Mouse (Mus musculus) forebrain, embryonic 15.5 days (tissue): ENCODE results near the gene Vmn1r19. TPM values are rescaled to one million over a fixed set of nuclear protein-coding genes. Genes with fewer than 3 reads are reported as not detected.
"Not testable (repeated sequence)": the region's sequence is repeated elsewhere in the genome, so short reads cannot be mapped to it uniquely, and the experiment has no call there.

Experiments
- ATAC-seq: fragments of 200-750 bp; cut with Nextera tagmentation; replicated peaks from 2 replicates; pipeline ENCODE4 v1.8.0; 2017; ENCODE audit warnings: mild to moderate bottlenecking, moderate TSS enrichment, moderate library complexity
- H3K27ac ChIP-seq: fragments of 300-500 bp; sonication (generic); replicated peaks from 2 replicates; pipeline ENCODE4 v1.5.1; 2015; ENCODE audit warnings: mild to moderate bottlenecking, inconsistent platforms
- H3K27me3 ChIP-seq: fragments of 300-500 bp; sonication (generic); 2 replicates; pipeline ENCODE4 v1.6.1; 2015; ENCODE audit warnings: inconsistent platforms
- H3K36me3 ChIP-seq: fragments of 300-500 bp; sonication (generic); 2 replicates; pipeline ENCODE4 v1.6.1; 2015; ENCODE audit warnings: mild to moderate bottlenecking, inconsistent platforms
- H3K4me1 ChIP-seq: fragments of 300-500 bp; sonication (generic); 2 replicates; pipeline ENCODE4 v1.6.1; 2015; ENCODE audit warnings: inconsistent platforms
- H3K4me2 ChIP-seq: fragments of 300-500 bp; sonication (generic); replicated peaks from 2 replicates; pipeline ENCODE4 v1.6.1; 2015; ENCODE audit warnings: mild to moderate bottlenecking, inconsistent platforms
- H3K4me3 ChIP-seq: fragments of 300-500 bp; sonication (generic); 2 replicates; pipeline ENCODE4 v1.5.1; 2015; ENCODE audit warnings: mild to moderate bottlenecking, inconsistent platforms
- H3K9ac ChIP-seq: fragments of 300-500 bp; sonication (generic); replicated peaks from 2 replicates; pipeline ENCODE4 v1.6.1; 2015; ENCODE audit warnings: mild to moderate bottlenecking, inconsistent platforms
- H3K9me3 ChIP-seq: fragments of 300-500 bp; sonication (generic); 2 replicates; pipeline ENCODE4 v1.6.1; 2016; ENCODE audit warnings: inconsistent platforms
- WGBS: fragments of 180-500 bp; shearing (Covaris S2); methylation state at CpG from one replicate; pipeline ENCODE4 v1.1.7; 2015; ENCODE audit warnings: mixed read lengths; 5-methylcytosine and 5-hydroxymethylcytosine counted together
- polyA plus RNA-seq: library from polyadenylated mRNA; unstranded; fragments of >200 nt; fragmentation: Nextera tagmentation; extraction: Ambion mirVana; gene quantifications from 2 replicates; pipeline ENCODE4 v1.2.1, GENCODE M21; 2015

Vmn1r19 gene
- not detected in 2 replicates for polyA plus RNA-seq

- not testable (repeated sequence) for H3K27me3 ChIP-seq, H3K9ac ChIP-seq, H3K4me2 ChIP-seq, ATAC-seq, H3K4me3 ChIP-seq, H3K9me3 ChIP-seq, H3K27ac ChIP-seq, H3K4me1 ChIP-seq, H3K36me3 ChIP-seq
- WGBS = 82% methylated on average over 3 of the region's 3 CpGs
Observed at GRCm38 (mm10) chr6:57403480-57403879, at the start of gene Vmn1r19. Vmn1r19 (plus strand) TSS chr6:57403780.

- H3K27ac ChIP-seq = no peak overlapping the region
- no peak overlapping the region for H3K4me2 ChIP-seq
- H3K9ac ChIP-seq = no peak overlapping the region
- 75% methylated on average over 2 of the region's 2 CpGs for WGBS
- no peaks in the 10 kb centered on the region for H3K36me3 ChIP-seq
- no peaks in the 10 kb centered on the region for H3K27me3 ChIP-seq
- H3K4me3 ChIP-seq = no peak overlapping the region
- no peak for ATAC-seq
- no peaks in the 10 kb centered on the region for H3K4me1 ChIP-seq
- H3K9me3 ChIP-seq = no peaks in the 10 kb centered on the region
Observed at GRCm38 (mm10) chr6:57356864-57357263, 46.7 kb upstream of the Vmn1r19 start.

GRCm38 (mm10) chr6:57363627-57364026 lies 40.0 kb upstream of the Vmn1r19 start, which contains the start of gene Vmn1r17:
Vmn1r17 (minus strand) TSS chr6:57363727.
- Histone ChIP-seq H3K36me3 (no peaks in the 10 kb centered on the region), H3K4me2 (no peak within 1 kb of the TSS), H3K4me1 (no peaks in the 10 kb centered on the region), H3K4me3 (no peak within 1 kb of the TSS), H3K9ac (no peak within 1 kb of the TSS), H3K9me3 (no peaks in the 10 kb centered on the region), H3K27me3 (no peaks in the 10 kb centered on the region), H3K27ac (no peak within 1 kb of the TSS)
- no peak for ATAC-seq
- WGBS = 89% methylated on average over 1 of the region's 1 CpGs

- H3K9me3 ChIP-seq, H3K9ac ChIP-seq, H3K4me3 ChIP-seq, H3K27me3 ChIP-seq, H3K4me1 ChIP-seq, H3K4me2 ChIP-seq, ATAC-seq, H3K27ac ChIP-seq, H3K36me3 ChIP-seq: not testable (repeated sequence)
- 91% methylated on average over 1 of the region's 1 CpGs for WGBS
Observed at GRCm38 (mm10) chr6:57365866-57366265, 37.7 kb upstream of the Vmn1r19 start.

- no peak for ATAC-seq
- H3K4me2 ChIP-seq = no peak overlapping the region
- no peak overlapping the region for H3K9ac ChIP-seq
- H3K36me3 ChIP-seq = no peaks in the 10 kb centered on the region
- no peak overlapping the region for H3K4me3 ChIP-seq
- H3K27me3 ChIP-seq = no peaks in the 10 kb centered on the region
- 93% methylated on average over 1 of the region's 1 CpGs for WGBS
- H3K27ac ChIP-seq = no peak overlapping the region
- no peaks in the 10 kb centered on the region for H3K9me3 ChIP-seq
- H3K4me1 ChIP-seq = no peaks in the 10 kb centered on the region
Observed at GRCm38 (mm10) chr6:57367496-57367895, 36.1 kb upstream of the Vmn1r19 start.

- Histone ChIP-seq H3K4me1 (no peaks in the 10 kb centered on the region), H3K27me3 (no peaks in the 10 kb centered on the region), H3K4me2 (no peak within 1 kb of the TSS)
Observed at GRCm38 (mm10) chr6:57395683-57396082, 7.9 kb upstream of the Vmn1r19 start, which contains the start of gene Vmn1r18. Vmn1r18 (minus strand) TSS chr6:57395783.

GRCm38 (mm10) chr6:57428630-57429029 lies 25.1 kb downstream of the Vmn1r19 start, which contains the start of gene Vmn1r20:
Vmn1r20 (plus strand) TSS chr6:57428930.
- Histone ChIP-seq H3K4me1 (no peaks in the 10 kb centered on the region), H3K4me3 (no peak within 1 kb of the TSS), H3K36me3 (no peaks in the 10 kb centered on the region), H3K9me3 (no peaks in the 10 kb centered on the region), H3K9ac (no peak within 1 kb of the TSS), H3K4me2 (no peak within 1 kb of the TSS), H3K27ac (no peak within 1 kb of the TSS), H3K27me3 (no peaks in the 10 kb centered on the region)
- WGBS = 89% methylated on average over 1 of the region's 1 CpGs
- ATAC-seq = no peak

More at GRCm38 (mm10) chr6:57395683-57396082, 7.9 kb upstream of the Vmn1r19 start, which contains the start of gene Vmn1r18:
- Histone ChIP-seq H3K9ac (no peak within 1 kb of the TSS), H3K4me3 (no peak within 1 kb of the TSS), H3K36me3 (no peaks in the 10 kb centered on the region), H3K9me3 (no peaks in the 10 kb centered on the region), H3K27ac (no peak within 1 kb of the TSS)
- ATAC-seq = no peak

- no peak overlapping the region for H3K27ac ChIP-seq
- no peaks in the 10 kb centered on the region for H3K4me1 ChIP-seq
- no peak for ATAC-seq
- no peaks in the 10 kb centered on the region for H3K27me3 ChIP-seq
- no peaks in the 10 kb centered on the region for H3K9me3 ChIP-seq
- WGBS = 81% methylated on average over 1 of the region's 1 CpGs
- no peak overlapping the region for H3K4me3 ChIP-seq
- no peak overlapping the region for H3K4me2 ChIP-seq
- H3K36me3 ChIP-seq = no peaks in the 10 kb centered on the region
- no peak overlapping the region for H3K9ac ChIP-seq
Observed at GRCm38 (mm10) chr6:57431196-57431595, 27.6 kb downstream of the Vmn1r19 start.

Other genes with a start within 250 kb of the Vmn1r19 start
- gene Vmn1r12, start 246.9 kb upstream of the Vmn1r19 start, polyA plus RNA-seq = not detected in 2 replicates
- gene Vmn1r13, start 200.5 kb upstream of the Vmn1r19 start, polyA plus RNA-seq = not detected in 2 replicates
- not detected in 2 replicates for gene Vmn1r14, start 172.1 kb upstream of the Vmn1r19 start, polyA plus RNA-seq
- gene Vmn1r15, start 145.8 kb upstream of the Vmn1r19 start, polyA plus RNA-seq = not detected in 2 replicates
- not detected in 2 replicates for gene Vmn1r16, start 74.3 kb upstream of the Vmn1r19 start, polyA plus RNA-seq
- not detected in 2 replicates for gene Vmn1r17, start 40.1 kb upstream of the Vmn1r19 start, polyA plus RNA-seq
- not detected in 2 replicates for gene Vmn1r18, start 8.0 kb upstream of the Vmn1r19 start, polyA plus RNA-seq
- not detected in 2 replicates for gene Vmn1r20, start 25.1 kb downstream of the Vmn1r19 start, polyA plus RNA-seq
- 7.0 and 7.8 TPM in 2 replicates for gene Ppm1k, start 131.7 kb downstream of the Vmn1r19 start, polyA plus RNA-seq
- gene Herc6, start 177.2 kb downstream of the Vmn1r19 start, polyA plus RNA-seq = 1.6 and 2.4 TPM in 2 replicates